24 mouse cellular contexts compared by ENCODE assay signal in the genomic region with DNA sequence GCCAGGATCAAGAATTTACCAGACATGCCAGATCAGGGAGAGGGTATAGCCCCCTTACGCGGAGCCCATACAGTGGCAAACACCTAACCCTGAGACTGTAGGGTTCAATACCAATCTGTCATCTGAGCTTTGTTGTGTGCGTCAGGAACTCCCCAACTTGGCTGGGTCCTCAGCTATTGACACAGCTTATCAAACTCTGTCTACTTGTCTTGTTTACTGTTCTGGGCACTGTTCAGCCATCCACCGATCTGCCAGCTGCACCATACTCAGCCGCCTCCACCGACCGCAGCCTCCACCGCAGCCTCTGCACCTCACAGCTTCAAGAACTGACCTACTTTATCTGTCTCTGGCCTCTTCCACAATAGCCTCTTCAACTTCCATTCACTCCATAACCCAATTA.
A peak's percentile ranks its signal among the peaks of the same experiment; 100 is the strongest.
DNase-seq lines count a peak whose midpoint lies in the region; ATAC-seq and TF ChIP-seq lines count a peak whose summit lies in the region.
"Had no signal": no experiment of that assay in that cellular context is flagged by ENCODE, and none has a peak within 500 bp of the region (broad histone marks: within the 10 kb centered on the region; RNA-seq: fewer than 3 reads in every experiment).

No protein-coding gene starts in this region.

- no peaks in the 10 kb centered on the region for H3K79me2 ChIP-seq in liver, adult 2 months (ENCODE audit: control insufficient read depth, insufficient read depth, low read length)

- no peak overlapping the region for H3K4me3 ChIP-seq in liver, adult 2 months (ENCODE audit: insufficient read depth, low read depth, low read length)
- H3K4me3 ChIP-seq in liver, embryonic 12.5 days, result no peak overlapping the region
- no peak overlapping the region for H3K4me3 ChIP-seq in intestine, embryonic 16.5 days (ENCODE audit: low read length)
- no peak overlapping the region for H3K4me3 ChIP-seq in stomach, embryonic 15.5 days (replicated peaks)
- H3K4me3 ChIP-seq: forebrain, embryonic 10.5 days; forebrain, embryonic 13.5 days; heart, adult 2 months; hindbrain, embryonic 13.5 days had no signal

- ATAC-seq in liver, embryonic 12.5 days, result no peak
- ATAC-seq in intestine, embryonic 16.5 days, result peak; percentile 50
- ATAC-seq in stomach, embryonic 15.5 days (ENCODE audit: insufficient read depth, low FRiP score, low read depth), result peak; percentile 76; the same call in 1 of the 2 replicates
- ATAC-seq: activated CD4-positive, CD25-positive, alpha-beta regulatory T cell, adult 4 months; CD4-positive, CD25-positive, alpha-beta regulatory T cell, adult 4 months; forebrain, embryonic 13.5 days; forebrain, embryonic 16.5 days; hindbrain, embryonic 16.5 days had no signal

- TF ChIP-seq CTCF in liver, adult 2 months (IDR thresholded peaks at IDR 0.05; ENCODE audit: low read depth, low read length), result no peak

- WGBS in liver, adult 2 months, result 27% methylated on average over 8 of the region's 8 CpGs
- WGBS in liver, embryonic 12.5 days (ENCODE audit: insufficient replicate concordance), result 85% methylated on average over 8 of the region's 8 CpGs
- WGBS in intestine, embryonic 16.5 days, result 78% methylated on average over 8 of the region's 8 CpGs
- WGBS in stomach, embryonic 15.5 days, result 70% methylated on average over 8 of the region's 8 CpGs

- H3K9me3 ChIP-seq in liver, embryonic 12.5 days (replicated peaks), result no peaks in the 10 kb centered on the region
- no peaks in the 10 kb centered on the region for H3K9me3 ChIP-seq in intestine, embryonic 16.5 days (ENCODE audit: control insufficient read depth, low read length)
- no peaks in the 10 kb centered on the region for H3K9me3 ChIP-seq in stomach, embryonic 15.5 days
- H3K9me3 ChIP-seq: forebrain, embryonic 10.5 days; forebrain, embryonic 13.5 days had no signal

- no peaks in the 10 kb centered on the region for H3K36me3 ChIP-seq in liver, adult 2 months (ENCODE audit: control insufficient read depth, insufficient read depth, low read length)
- H3K36me3 ChIP-seq in liver, embryonic 12.5 days, result no peaks in the 10 kb centered on the region
- no peaks in the 10 kb centered on the region for H3K36me3 ChIP-seq in intestine, embryonic 16.5 days (ENCODE audit: control insufficient read depth, insufficient read depth, low read length)
- H3K36me3 ChIP-seq in stomach, embryonic 15.5 days, result no peaks in the 10 kb centered on the region
- H3K36me3 ChIP-seq: forebrain, embryonic 10.5 days; hindbrain, embryonic 13.5 days had no signal

- peak overlapping the region; percentile 44; the same call in 1 of the 2 replicates for H3K27ac ChIP-seq in liver, adult 2 months (replicated peaks; ENCODE audit: insufficient read depth, low read depth, low read length)
- H3K27ac ChIP-seq in liver, embryonic 12.5 days, result no peak overlapping the region
- no peak overlapping the region for H3K27ac ChIP-seq in intestine, embryonic 16.5 days (ENCODE audit: low read length)
- no peak overlapping the region for H3K27ac ChIP-seq in stomach, embryonic 15.5 days
- H3K27ac ChIP-seq: forebrain, embryonic 10.5 days; forebrain, embryonic 13.5 days; heart, adult 2 months; hindbrain, embryonic 13.5 days had no signal

- peaks cover 4% of the 10 kb centered on the region; the same call in 1 of the 2 replicates for H3K27me3 ChIP-seq in liver, adult 2 months (ENCODE audit: control insufficient read depth, insufficient read depth, low read length)
- H3K27me3 ChIP-seq in liver, embryonic 12.5 days (replicated peaks), result no peaks in the 10 kb centered on the region
- H3K27me3 ChIP-seq in intestine, embryonic 16.5 days (replicated peaks; ENCODE audit: control insufficient read depth, insufficient read depth, low read length), result no peaks in the 10 kb centered on the region
- no peaks in the 10 kb centered on the region for H3K27me3 ChIP-seq in stomach, embryonic 15.5 days (replicated peaks)
- H3K27me3 ChIP-seq: forebrain, embryonic 13.5 days; hindbrain, embryonic 13.5 days had no signal

- no peak for TF ChIP-seq POLR2A in liver, adult 2 months (IDR thresholded peaks at IDR 0.05; ENCODE audit: extremely low read depth, insufficient read depth, low read length)

- H3K4me2 ChIP-seq in liver, embryonic 12.5 days, result no peak overlapping the region
- no peak overlapping the region for H3K4me2 ChIP-seq in intestine, embryonic 16.5 days (ENCODE audit: low read depth, low read length)
- H3K4me2 ChIP-seq in stomach, embryonic 15.5 days, result no peak overlapping the region
- H3K4me2 ChIP-seq: forebrain, embryonic 13.5 days; heart, embryonic 11.5 days; hindbrain, embryonic 13.5 days had no signal

- H3K4me1 ChIP-seq in liver, adult 2 months (ENCODE audit: control insufficient read depth, insufficient read depth, low read length), result peaks cover 4% of the 10 kb centered on the region
- no peaks in the 10 kb centered on the region for H3K4me1 ChIP-seq in liver, embryonic 12.5 days
- H3K4me1 ChIP-seq in intestine, embryonic 16.5 days (ENCODE audit: control insufficient read depth, insufficient read depth, low read length), result no peaks in the 10 kb centered on the region
- H3K4me1 ChIP-seq in stomach, embryonic 15.5 days, result no peaks in the 10 kb centered on the region
- H3K4me1 ChIP-seq: forebrain, embryonic 10.5 days; forebrain, embryonic 13.5 days had no signal

- H3K9ac ChIP-seq in liver, adult 2 months (ENCODE audit: low read depth, low read length), result no peak overlapping the region
- no peak overlapping the region for H3K9ac ChIP-seq in liver, embryonic 12.5 days
- H3K9ac ChIP-seq in intestine, embryonic 16.5 days (ENCODE audit: low read depth, low read length), result no peak overlapping the region
- H3K9ac ChIP-seq in stomach, embryonic 15.5 days, result no peak overlapping the region
- H3K9ac ChIP-seq: forebrain, embryonic 13.5 days; hindbrain, embryonic 13.5 days had no signal

- DNase-seq in liver, adult 2 months (ENCODE audit: extremely low read depth, low read depth, low spot score), result peak; percentile 97
- DNase-seq in Muller cell, postnatal 12 days (ENCODE audit: inconsistent ontology term), result peak; percentile 26
- no peak for DNase-seq in embryo, embryonic 10.5 days (ENCODE audit: low spot score)
- no peak for DNase-seq in adrenal gland, postnatal 25 days
- DNase-seq in heart, adult 9 months (ENCODE audit: low spot score in 2 of 2), result no peak
- DNase-seq: adrenal gland, postnatal 14 days; cerebellum, adult 11-12 months; cerebellum, adult 8-10 months; cerebellum, postnatal 10 days; cerebellum, postnatal 36 days; gastrocnemius, postnatal 10 days; gastrocnemius, postnatal 36 days; heart, adult 2 months had no signal

Comparison
In these comparisons a context has a peak if more than half of its experiments do, and no peak if none do; other contexts are left out.
1. DNase-seq: peak in liver, adult 2 months (single experiment) and Muller cell, postnatal 12 days (single experiment); none in embryo, embryonic 10.5 days (single experiment), adrenal gland, postnatal 25 days (single experiment) and heart, adult 9 months (0 of 2).